Mouse (Mus musculus) spleen, adult 2 months (tissue): ENCODE measurements around the gene Ctf1.
"Not testable (repeated sequence)": the region's sequence is repeated elsewhere in the genome, so short reads cannot be mapped to it uniquely, and the experiment has no call there.

Source experiments
- CTCF ChIP-seq: fragments of 200-500 bp; IDR thresholded peaks from 2 replicates; pipeline ENCODE4 v1.5.1; 2011; ENCODE audit warnings: mild to moderate bottlenecking, inconsistent platforms; ENCODE audit not compliant: insufficient read depth, insufficient read length, insufficient replicate concordance; ENCODE audit errors: extremely low read depth
- POLR2A ChIP-seq: fragments of 200-500 bp; IDR thresholded peaks from 2 replicates; pipeline ENCODE4 v1.6.1; 2011; ENCODE audit warnings: low read depth, low read length, inconsistent platforms

- not testable (repeated sequence) for TF ChIP-seq CTCF, POLR2A
Observed at GRCm38 (mm10) chr7:127693730-127694129, 18.8 kb upstream of the Ctf1 start.
